Mouse (Mus musculus) Patski (cell line): ENCODE data around the gene Sod1. TPM values are rescaled to one million over a fixed set of nuclear protein-coding genes. Genes with fewer than 3 reads are reported as not detected.
"Not testable (repeated sequence)": the region's sequence is repeated elsewhere in the genome, so short reads cannot be mapped to it uniquely, and the experiment has no call there.

ENCODE experiments used
- ATAC-seq: fragments of 100-300 bp; one replicate; pipeline ENCODE4 v1.8.0; 2021
- CTCF ChIA-PET: fragments of 350-600 bp; sonication (Branson Sonifier 250); formaldehyde crosslinking; loops from one replicate; lab custom pipeline; 2022; ENCODE audit warnings: inconsistent platforms; lab: Charles Lee
- POLR2A ChIA-PET: fragments of 350-600 bp; sonication (Branson Sonifier 250); formaldehyde crosslinking; loops from one replicate; lab custom pipeline; 2022; ENCODE audit warnings: antibody characterized with exemption, inconsistent platforms; lab: Charles Lee
- DNase-seq: peaks from one replicate; pipeline ENCODE4 v3.0.0-alpha.2; 2011; ENCODE audit warnings: low read depth, low spot score
- H3K27me3 ChIP-seq: fragments of 371-371 bp; one replicate; pipeline ENCODE4 v1.5.1; 2021
- CTCF ChIP-seq: fragments of 100-300 bp; IDR thresholded peaks from one replicate; pipeline ENCODE4 v1.5.1; 2021
- in situ Hi-C: fragments of 300-500 bp; cut with MboI; formaldehyde crosslinking; loops from 3 replicates; pipeline ENCODE4 v1.11.1; 2018; ENCODE audit warnings: low pct_unique_long_range_greater_than_20kb, mixed read lengths
- polyA plus RNA-seq: library from polyadenylated mRNA; unstranded; gene quantifications from one replicate; pipeline ENCODE4 v1.2.3, GENCODE M21; 2021

Gene Sod1
- polyA plus RNA-seq, 1 experiment from 2014 or later = 720 TPM

DNA sequence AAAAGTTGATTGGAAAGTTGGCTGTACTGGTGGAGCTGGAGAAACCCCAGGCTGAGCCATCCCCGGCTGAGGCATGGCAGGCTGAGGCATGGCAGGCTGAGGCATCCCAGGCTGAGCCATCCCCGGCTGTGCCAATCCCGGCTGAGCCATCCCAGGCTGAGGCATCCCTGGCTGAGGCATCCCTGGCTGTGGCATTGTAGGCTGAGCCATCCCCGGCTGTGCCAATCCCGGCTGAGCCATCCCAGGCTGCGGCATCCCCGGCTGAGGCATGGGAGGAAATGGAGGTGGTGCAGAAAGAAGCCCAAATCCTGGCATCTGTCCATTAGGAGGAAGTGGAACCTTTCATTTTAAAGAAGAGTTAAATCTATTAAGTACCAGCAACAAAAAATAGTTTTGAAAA lies 29.5 kb downstream of the Sod1 start:
- ChIA-PET POLR2A (interaction anchor here (0.6 to 0.8 kb wide), 2 partner anchors 11 to 379 kb away, joined by 3 to 4 read pairs; no protein-coding TSS in a partner anchor), CTCF (no interaction called here)
- H3K27me3 ChIP-seq = no peaks in the 10 kb centered on the region
- ATAC-seq (peak; percentile 84), DNase-seq (no peak)
- TF ChIP-seq CTCF = no peak
- in situ Hi-C loops = no loop called here

DNA sequence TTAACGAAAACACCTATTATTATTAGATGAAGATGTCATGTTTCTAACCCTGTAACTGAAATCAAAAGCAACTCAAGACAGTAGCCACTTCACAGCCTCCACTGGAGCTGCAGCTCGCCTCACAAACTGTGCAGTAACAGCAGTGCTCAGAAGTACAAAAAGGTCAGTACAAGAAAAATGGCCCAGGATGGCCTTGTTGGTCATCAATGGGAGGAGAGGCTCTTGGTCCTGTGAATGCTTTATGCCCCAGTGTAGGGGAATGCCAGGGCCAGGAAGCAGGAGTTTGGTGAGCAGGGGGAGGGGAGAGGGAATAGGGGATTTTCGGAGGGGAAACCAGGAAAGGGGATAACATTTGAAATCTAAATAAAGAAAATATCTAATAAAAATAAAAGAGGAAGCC lies 30.7 kb downstream of the Sod1 start:
- in situ Hi-C loops, H3K27me3 ChIP-seq, CTCF ChIA-PET, ATAC-seq, DNase-seq, POLR2A ChIA-PET: not testable (repeated sequence)

DNA sequence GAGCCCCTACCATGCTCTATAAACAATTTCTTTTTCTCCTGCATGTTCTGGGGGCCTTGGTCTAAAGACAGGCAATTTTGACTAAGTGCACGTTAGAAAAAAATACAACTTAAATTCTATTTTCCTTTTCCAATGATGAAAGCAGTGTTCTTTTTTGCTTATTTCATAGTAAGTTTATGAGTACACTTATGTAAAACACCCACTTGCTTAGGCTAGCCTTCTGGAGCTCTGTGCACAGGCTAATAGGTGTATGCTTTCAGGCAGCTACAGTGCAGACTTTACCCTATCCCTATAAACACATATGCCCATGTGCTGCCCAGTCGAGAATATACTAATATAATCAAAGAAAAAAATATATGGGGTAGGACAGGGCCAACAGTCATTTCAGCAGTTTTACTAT lies 32.0 kb downstream of the Sod1 start:
- CTCF ChIA-PET = interaction anchor here (1.4 kb wide), 2 partner anchors 9 to 13 kb away, joined by 4 read pairs; no protein-coding TSS in a partner anchor
- DNase-seq = no peak
- in situ Hi-C loops = no loop called here
- TF ChIP-seq CTCF = no peak
- ATAC-seq = no peak
- H3K27me3 ChIP-seq = no peaks in the 10 kb centered on the region
- POLR2A ChIA-PET = no interaction called here

DNA sequence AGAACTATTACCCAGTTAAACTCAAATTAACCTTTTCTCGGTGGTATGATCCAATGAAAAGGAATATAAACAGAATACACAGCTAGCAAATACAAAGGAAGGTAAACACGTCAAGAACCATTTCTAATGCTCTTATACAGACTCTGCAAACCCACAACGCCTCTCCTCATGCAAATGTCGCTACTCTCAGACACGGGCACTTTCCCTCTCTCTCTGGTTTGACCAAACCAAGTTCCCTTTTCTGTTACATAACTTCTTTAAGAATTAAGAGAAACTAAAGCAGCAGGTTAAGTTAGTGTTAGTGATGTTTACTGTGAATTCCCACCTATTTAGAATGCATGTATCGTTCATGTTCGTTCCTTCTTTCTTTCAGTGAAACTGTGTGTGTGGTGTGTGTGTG lies 38.4 kb downstream of the Sod1 start:
- no peak for TF ChIP-seq CTCF
- in situ Hi-C loops = no loop called here
- no peaks in the 10 kb centered on the region for H3K27me3 ChIP-seq
- ChIA-PET CTCF (interaction anchor here (1.5 kb wide), 1 partner anchor 20 kb away, joined by 3 read pairs; no protein-coding TSS in a partner anchor), POLR2A (no interaction called here)
- DNase-seq = no peak
- ATAC-seq = no peak

DNA sequence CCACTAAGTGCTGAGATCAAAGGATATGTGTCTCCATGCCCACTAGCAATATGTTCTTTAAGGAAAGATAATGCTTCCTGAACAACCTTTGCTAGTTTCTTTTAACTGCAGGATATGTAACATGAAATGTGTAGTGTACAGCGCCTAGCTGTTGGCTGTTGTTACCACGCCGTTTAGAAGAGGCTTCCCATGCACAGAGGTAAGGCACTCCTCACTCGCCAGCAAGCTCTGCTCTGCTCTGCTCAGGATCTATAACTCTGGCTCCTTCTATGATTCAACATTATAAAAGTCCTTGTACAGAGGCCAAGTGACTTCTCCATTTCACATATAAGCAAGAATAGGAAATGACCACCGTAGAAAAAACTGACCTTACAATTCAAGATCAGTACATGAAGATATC lies 39.1 kb downstream of the Sod1 start:
- in situ Hi-C loops = no loop called here
- ChIA-PET POLR2A (interaction anchor here (0.7 kb wide), 1 partner anchor 15 kb away, joined by 6 read pairs; no protein-coding TSS in a partner anchor), CTCF (interaction anchor here (1.5 kb wide), 1 partner anchor 21 kb away, joined by 3 read pairs; no protein-coding TSS in a partner anchor)
- no peaks in the 10 kb centered on the region for H3K27me3 ChIP-seq
- DNase-seq (no peak), ATAC-seq (no peak)
- no peak for TF ChIP-seq CTCF

DNA sequence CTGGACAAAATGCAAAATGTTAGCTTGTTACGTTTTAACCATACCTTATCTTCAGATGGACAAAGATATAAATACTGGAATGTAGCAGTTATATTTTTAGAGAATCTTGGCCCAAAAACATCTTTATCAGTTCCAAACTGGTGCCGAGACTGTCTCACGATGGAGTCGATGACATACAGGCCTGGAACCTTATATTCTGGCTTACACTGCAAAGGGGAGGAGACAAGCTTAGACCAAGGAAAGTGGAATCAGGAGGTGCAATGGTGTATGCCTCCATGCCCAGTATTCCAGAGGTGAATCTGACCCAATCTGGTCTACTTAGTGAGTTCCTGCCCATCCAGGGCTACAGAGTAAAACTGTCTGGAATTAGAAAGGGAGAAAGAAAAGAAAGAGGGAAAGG lies 39.5 kb downstream of the Sod1 start:
- TF ChIP-seq CTCF = no peak
- ATAC-seq = no peak
- CTCF ChIA-PET = no interaction called here
- no peak for DNase-seq
- POLR2A ChIA-PET = no interaction called here
- H3K27me3 ChIP-seq = no peaks in the 10 kb centered on the region
- in situ Hi-C loops = no loop called here

DNA sequence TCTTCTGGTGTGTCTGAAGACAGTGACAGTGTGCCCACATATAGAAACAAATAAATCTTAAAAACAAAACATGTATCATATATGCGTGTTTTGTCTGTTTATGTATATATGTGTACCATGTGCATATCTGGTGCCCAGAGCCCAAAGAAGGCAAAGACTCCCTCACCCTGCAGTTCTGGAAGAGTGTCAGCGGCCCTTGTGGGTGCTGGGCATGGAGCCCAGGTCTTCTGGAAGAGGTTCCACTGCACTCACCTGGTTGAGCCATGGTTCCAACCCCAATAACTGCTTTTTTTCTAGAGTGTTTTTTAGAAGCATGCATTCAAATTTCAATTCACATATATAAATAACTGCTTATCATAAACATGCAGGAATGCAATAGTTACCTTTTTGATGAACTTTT lies 41.2 kb downstream of the Sod1 start:
- CTCF ChIA-PET = no interaction called here
- in situ Hi-C loops = no loop called here
- ATAC-seq = no peak
- DNase-seq = no peak
- POLR2A ChIA-PET = no interaction called here
- no peaks in the 10 kb centered on the region for H3K27me3 ChIP-seq
- no peak for TF ChIP-seq CTCF

DNA sequence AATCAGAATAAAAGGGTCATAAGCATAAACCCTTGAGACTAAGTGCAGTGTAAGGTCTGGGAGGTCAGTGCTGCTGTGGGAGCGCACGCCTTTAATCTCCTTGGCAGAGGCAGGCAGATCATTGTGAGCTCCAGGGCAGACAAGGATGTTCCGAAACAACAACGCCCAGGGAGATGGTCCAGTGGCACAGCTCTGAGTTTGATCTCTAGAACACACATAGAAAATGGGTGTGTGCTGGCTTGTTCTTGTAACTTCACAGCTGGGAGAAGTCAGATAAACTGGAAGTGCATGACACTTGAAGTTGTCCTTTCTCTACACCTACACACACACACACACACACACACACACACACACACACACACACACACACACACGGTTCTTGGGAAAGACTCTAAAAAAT lies 43.5 kb downstream of the Sod1 start:
- DNase-seq (no peak), ATAC-seq (no peak)
- POLR2A ChIA-PET = no interaction called here
- no peak for TF ChIP-seq CTCF
- CTCF ChIA-PET = no interaction called here
- H3K27me3 ChIP-seq = no peaks in the 10 kb centered on the region
- in situ Hi-C loops = no loop called here

DNA sequence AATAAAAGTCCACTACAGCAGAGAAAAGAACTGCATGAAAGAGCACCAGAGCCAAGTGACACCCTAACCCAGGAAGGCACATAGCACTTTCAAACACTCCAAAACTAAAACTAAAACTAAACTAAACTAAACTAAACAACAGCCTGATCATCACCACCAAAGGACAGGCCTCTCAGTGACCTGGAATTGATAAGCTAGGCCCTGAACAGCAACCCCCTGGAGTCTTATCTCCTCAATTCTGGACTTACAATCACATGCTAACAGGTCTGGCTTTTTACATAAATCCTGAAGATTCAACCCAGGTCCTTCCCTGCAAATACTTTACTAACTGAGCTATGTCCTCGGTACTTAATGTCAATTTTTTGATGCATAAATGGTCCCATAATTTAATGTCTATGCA lies 44.6 kb downstream of the Sod1 start:
- CTCF ChIA-PET = interaction anchor here (1.0 kb wide), 1 partner anchor 31 kb away, joined by 3 read pairs; no protein-coding TSS in a partner anchor
- TF ChIP-seq CTCF = no peak
- H3K27me3 ChIP-seq = no peaks in the 10 kb centered on the region
- ATAC-seq (no peak), DNase-seq (no peak)
- POLR2A ChIA-PET = no interaction called here
- in situ Hi-C loops = no loop called here

DNA sequence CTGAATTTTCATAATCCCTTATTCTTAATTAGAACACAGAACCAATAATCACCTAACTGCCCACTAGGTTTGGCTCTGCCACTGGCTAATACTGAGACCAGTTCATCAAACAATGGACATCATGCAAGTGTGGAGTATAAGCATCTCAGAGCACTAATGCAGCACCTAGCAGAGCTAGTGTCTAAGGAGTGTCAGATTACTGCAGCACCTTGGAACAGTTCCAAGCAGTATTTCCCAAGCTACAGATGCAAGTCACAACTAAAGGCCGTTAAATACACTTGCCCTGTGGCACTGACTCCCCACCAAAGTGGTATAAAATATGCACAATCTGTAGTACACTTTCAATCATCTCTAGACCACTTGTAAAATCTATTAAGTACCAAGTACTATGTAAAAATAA lies 46.0 kb downstream of the Sod1 start:
- no peak for TF ChIP-seq CTCF
- no peak for DNase-seq
- in situ Hi-C loops = no loop called here
- H3K27me3 ChIP-seq = no peaks in the 10 kb centered on the region
- POLR2A ChIA-PET = no interaction called here
- CTCF ChIA-PET = no interaction called here
- ATAC-seq = no peak

DNA sequence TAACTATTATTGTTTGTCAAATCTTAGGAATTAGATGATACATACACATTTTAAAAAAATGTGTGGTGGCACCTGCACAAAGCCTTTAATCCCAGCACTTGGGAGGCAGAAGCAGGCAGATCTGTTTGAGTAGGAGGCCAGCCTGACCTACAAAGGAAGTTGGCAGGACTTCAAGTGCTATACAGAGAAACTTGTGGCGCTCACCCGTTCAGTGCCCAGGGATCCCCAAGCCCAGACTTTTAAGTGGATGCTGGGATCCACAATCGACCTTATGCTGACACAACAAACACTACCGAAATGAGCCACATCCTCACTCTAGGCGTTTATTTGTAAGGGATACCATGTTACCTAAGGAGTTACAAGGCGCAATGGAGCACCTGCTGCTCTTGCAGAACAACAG lies 55.0 kb downstream of the Sod1 start:
- no peaks in the 10 kb centered on the region for H3K27me3 ChIP-seq
- TF ChIP-seq CTCF = no peak
- ChIA-PET CTCF (no interaction called here), POLR2A (no interaction called here)
- in situ Hi-C loops = no loop called here
- no peak for DNase-seq
- ATAC-seq = no peak

Other genes starting within 250 kb of the Sod1 start
- 10.8 TPM for gene Tiam1, start 77.0 kb upstream of the Sod1 start, polyA plus RNA-seq
- 31.4 TPM for gene Scaf4, start 63.7 kb downstream of the Sod1 start, polyA plus RNA-seq
- 11.2 TPM for gene Hunk, start 165.3 kb downstream of the Sod1 start, polyA plus RNA-seq